Mouse (Mus musculus) kidney, embryonic 14.5 days (tissue): ENCODE data around the gene Mau2. TPM values are rescaled to one million over a fixed set of nuclear protein-coding genes. Genes with fewer than 3 reads are reported as not detected.

Experiments used
- ATAC-seq: fragments of 200-750 bp; cut with Nextera tagmentation; 2 replicates; pipeline ENCODE4 v1.8.0; 2017; ENCODE audit warnings: moderate number of reproducible peaks, mild to moderate bottlenecking, moderate TSS enrichment, moderate library complexity; ENCODE audit not compliant: low FRiP score, low TSS enrichment
- H3K27ac ChIP-seq: fragments of 300-500 bp; sonication (generic); 2 replicates; pipeline ENCODE4 v1.5.1; 2014; ENCODE audit warnings: low read depth, mild to moderate bottlenecking, low read length, moderate library complexity, mixed read lengths
- H3K27me3 ChIP-seq: fragments of 300-500 bp; sonication (generic); 2 replicates; pipeline ENCODE4 v1.6.1; 2014; ENCODE audit warnings: mild to moderate bottlenecking, low read length; ENCODE audit not compliant: control insufficient read depth, insufficient read depth
- H3K36me3 ChIP-seq: fragments of 300-500 bp; sonication (generic); 2 replicates; pipeline ENCODE4 v1.6.1; 2014; ENCODE audit warnings: low read length, mixed read lengths; ENCODE audit not compliant: control insufficient read depth, insufficient read depth
- H3K4me1 ChIP-seq: fragments of 300-500 bp; sonication (generic); 2 replicates; pipeline ENCODE4 v1.6.1; 2014; ENCODE audit warnings: low read length, mixed read lengths; ENCODE audit not compliant: control insufficient read depth, insufficient read depth
- H3K4me2 ChIP-seq: fragments of 300-500 bp; sonication (generic); replicated peaks from 2 replicates; pipeline ENCODE4 v1.6.1; 2014; ENCODE audit warnings: low read depth, mild to moderate bottlenecking, low read length
- H3K4me3 ChIP-seq: fragments of 300-500 bp; sonication (generic); 2 replicates; pipeline ENCODE4 v1.5.1; 2014; ENCODE audit warnings: mild to moderate bottlenecking, low read length
- H3K9ac ChIP-seq: fragments of 300-500 bp; sonication (generic); 2 replicates; pipeline ENCODE4 v1.6.1; 2014; ENCODE audit warnings: low read depth, mild to moderate bottlenecking, low read length, moderate library complexity
- H3K9me3 ChIP-seq: fragments of 300-500 bp; sonication (generic); 2 replicates; pipeline ENCODE4 v1.6.1; 2016; ENCODE audit warnings: low read length; ENCODE audit not compliant: control insufficient read depth
- WGBS: fragments of 180-500 bp; shearing (Covaris S2); extraction: QIAGEN DNeasy Blood & Tissue Kit; methylation state at CpG from one replicate; pipeline ENCODE4 v1.1.7; 2014; 5-methylcytosine and 5-hydroxymethylcytosine counted together
- polyA plus RNA-seq: library from polyadenylated mRNA; unstranded; fragments of >200 nt; fragmentation: Nextera tagmentation; extraction: Ambion mirVana; gene quantifications from 2 replicates; pipeline ENCODE4 v1.2.1, GENCODE M21; 2014

Gene Mau2
- polyA plus RNA-seq, 1 experiment from 2014 or later: 58.4 TPM

- ATAC-seq: no peak; the same call in none of the 2 replicates
- Histone ChIP-seq H3K27ac (peak overlapping the region; percentile 90), H3K4me2 (peak overlapping the region; percentile 84), H3K4me1 (peaks cover 33% of the 10 kb centered on the region), H3K4me3 (peak overlapping the region; percentile 99), H3K36me3 (no peaks in the 10 kb centered on the region), H3K27me3 (no peaks in the 10 kb centered on the region), H3K9ac (peak overlapping the region; percentile 96), H3K9me3 (no peaks in the 10 kb centered on the region)
- WGBS: under 1% methylated on average over 36 of the region's 68 CpGs
Measured at GRCm38 (mm10) chr8:69973442-69974161, 68.9 kb downstream of the Mau2 start.

- peaks cover 33% of the 10 kb centered on the region for H3K4me1 ChIP-seq
- peak overlapping the region; percentile 99 for H3K4me3 ChIP-seq
- no peaks in the 10 kb centered on the region for H3K36me3 ChIP-seq
- no peaks in the 10 kb centered on the region for H3K9me3 ChIP-seq
- 6% methylated on average over 7 of the region's 7 CpGs for WGBS
- H3K4me2 ChIP-seq: peak overlapping the region; percentile 84
- H3K9ac ChIP-seq: peak overlapping the region; percentile 96
- no peak for ATAC-seq
- no peak overlapping the region for H3K27ac ChIP-seq
- H3K27me3 ChIP-seq: no peaks in the 10 kb centered on the region
Measured at GRCm38 (mm10) chr8:69973063-69973441, 69.5 kb downstream of the Mau2 start.

- H3K9ac ChIP-seq: no peak overlapping the region
- H3K36me3 ChIP-seq: no peaks in the 10 kb centered on the region; the same call in 1 of the 2 replicates
- WGBS: 77% methylated on average over 2 of the region's 2 CpGs
- H3K4me1 ChIP-seq: peaks cover 33% of the 10 kb centered on the region
- no peak for ATAC-seq
- H3K9me3 ChIP-seq: no peaks in the 10 kb centered on the region
- H3K4me3 ChIP-seq: no peak overlapping the region
- no peak overlapping the region for H3K4me2 ChIP-seq
- no peak overlapping the region for H3K27ac ChIP-seq
- no peaks in the 10 kb centered on the region for H3K27me3 ChIP-seq
Measured at GRCm38 (mm10) chr8:69970880-69971279, 71.7 kb downstream of the Mau2 start.

GRCm38 (mm10) chr8:69967291-69967933, 75.1 kb downstream of the Mau2 start:
- H3K4me2 ChIP-seq: no peak overlapping the region
- H3K4me3 ChIP-seq: no peak overlapping the region
- ATAC-seq: no peak
- H3K9me3 ChIP-seq: no peaks in the 10 kb centered on the region
- no peaks in the 10 kb centered on the region; the same call in 1 of the 2 replicates for H3K36me3 ChIP-seq
- 82% methylated on average over 4 of the region's 4 CpGs for WGBS
- H3K9ac ChIP-seq: no peak overlapping the region
- H3K27me3 ChIP-seq: no peaks in the 10 kb centered on the region
- peaks cover 22% of the 10 kb centered on the region for H3K4me1 ChIP-seq
- H3K27ac ChIP-seq: no peak overlapping the region

Other genes starting within 250 kb of the Mau2 start
- gene Gmip, start 234.1 kb downstream of the Mau2 start, polyA plus RNA-seq: 8.1 and 8.2 TPM in 2 replicates
- gene Lpar2, start 220.3 kb downstream of the Mau2 start, polyA plus RNA-seq: 1.6 and 1.7 TPM in 2 replicates
- 9.6 and 9.7 TPM in 2 replicates for gene Pbx4, start 210.2 kb downstream of the Mau2 start, polyA plus RNA-seq
- gene Cilp2, start 155.0 kb downstream of the Mau2 start, polyA plus RNA-seq: 0.58 and 0.77 TPM in 2 replicates
- 2.7 and 5.1 TPM in 2 replicates for gene Tssk6, start 140.6 kb downstream of the Mau2 start, polyA plus RNA-seq
- 192 and 272 TPM in 2 replicates for gene Ndufa13, start 140.2 kb downstream of the Mau2 start, polyA plus RNA-seq
- gene Yjefn3, start 140.0 kb downstream of the Mau2 start, polyA plus RNA-seq: 1.7 and 3.3 TPM in 2 replicates
- gene Gatad2a, start 46.4 kb downstream of the Mau2 start, polyA plus RNA-seq: 42.1 and 59.0 TPM in 2 replicates
- 33.7 and 38.1 TPM in 2 replicates for gene Sugp1, start 79 bp upstream of the Mau2 start, polyA plus RNA-seq
- 0.55 and 0.89 TPM in 2 replicates for gene Tm6sf2, start 30.2 kb upstream of the Mau2 start, polyA plus RNA-seq
- gene Hapln4, start 40.7 kb upstream of the Mau2 start, polyA plus RNA-seq: not detected in 2 replicates
- gene Ncan, start 78.1 kb upstream of the Mau2 start, polyA plus RNA-seq: 0.07 and 0.19 TPM in 2 replicates
- gene Nr2c2ap, start 88.6 kb upstream of the Mau2 start, polyA plus RNA-seq: 25.5 and 40.7 TPM in 2 replicates
- 18.6 and 19.6 TPM in 2 replicates for gene Rfxank, start 96.4 kb upstream of the Mau2 start, polyA plus RNA-seq
- gene Borcs8, start 96.8 kb upstream of the Mau2 start, polyA plus RNA-seq: 49.6 and 64.5 TPM in 2 replicates
- 0.30 and 0.97 TPM in 2 replicates for gene Mef2b, start 97.0 kb upstream of the Mau2 start, polyA plus RNA-seq
- gene Tmem161a, start 129.6 kb upstream of the Mau2 start, polyA plus RNA-seq: 43.6 and 47.5 TPM in 2 replicates
- 2.1 and 3.0 TPM in 2 replicates for gene Slc25a42, start 169.6 kb upstream of the Mau2 start, polyA plus RNA-seq
- gene Sugp2, start 191.5 kb upstream of the Mau2 start, polyA plus RNA-seq: 23.7 and 33.0 TPM in 2 replicates
- 23.2 and 24.8 TPM in 2 replicates for gene Armc6, start 191.7 kb upstream of the Mau2 start, polyA plus RNA-seq
- 54.5 and 70.2 TPM in 2 replicates for gene Homer3, start 240.1 kb upstream of the Mau2 start, polyA plus RNA-seq